Mouse (Mus musculus) cortical plate, adult 2 months (tissue): ENCODE measurements at regions not wholly inside any gene's neighbourhood (a gene's known extent, or its start where the extent isn't known, plus 50 kb on each side); places are given as distances from the start of the nearest gene placed in this dataset.

ENCODE experiments used
- H3K27ac ChIP-seq: fragments of 200-500 bp; 2 replicates; pipeline ENCODE4 v1.5.1; 2012; ENCODE audit warnings: low read length, control low read depth, inconsistent platforms; ENCODE audit not compliant: insufficient read depth
- H3K4me1 ChIP-seq: fragments of 200-500 bp; 2 replicates; pipeline ENCODE4 v1.6.1; 2011; ENCODE audit warnings: low read length; ENCODE audit not compliant: control insufficient read depth, insufficient read depth
- H3K4me3 ChIP-seq: fragments of 200-500 bp; 2 replicates; pipeline ENCODE4 v1.5.1; 2011; ENCODE audit warnings: mild to moderate bottlenecking, low read length, control low read depth; ENCODE audit not compliant: insufficient read depth
- CTCF ChIP-seq: fragments of 200-500 bp; IDR thresholded peaks from 2 replicates; pipeline ENCODE4 v1.5.1; 2011; ENCODE audit warnings: mild to moderate bottlenecking, control low read depth, low read length; ENCODE audit not compliant: insufficient read depth; ENCODE audit errors: extremely low read depth
- POLR2A ChIP-seq: fragments of 200-500 bp; IDR thresholded peaks from 2 replicates; pipeline ENCODE4 v1.6.1; 2011; ENCODE audit warnings: mild to moderate bottlenecking, low read length, control low read depth; ENCODE audit not compliant: insufficient read depth; ENCODE audit errors: extremely low read depth

GRCm38 (mm10) chr2:64860113-64860512 lies 164.7 kb downstream of the Grb14 start:
- TF ChIP-seq POLR2A: no peak
- TF ChIP-seq CTCF: no peak
- H3K4me1 ChIP-seq: no peaks in the 10 kb centered on the region
- no peak overlapping the region for H3K4me3 ChIP-seq
- H3K27ac ChIP-seq: no peak overlapping the region

GRCm38 (mm10) chr2:64853918-64854317 lies 170.9 kb downstream of the Grb14 start:
- Histone ChIP-seq H3K4me1 (no peaks in the 10 kb centered on the region), H3K27ac (no peak overlapping the region), H3K4me3 (no peak overlapping the region)
- TF ChIP-seq CTCF (peak; percentile 87), POLR2A (no peak)

GRCm38 (mm10) chr2:64852913-64853312 lies 171.9 kb downstream of the Grb14 start:
- Histone ChIP-seq H3K4me3 (no peak overlapping the region), H3K27ac (no peak overlapping the region), H3K4me1 (no peaks in the 10 kb centered on the region)
- TF ChIP-seq POLR2A (no peak), CTCF (no peak)

GRCm38 (mm10) chr2:64851096-64851495 lies 173.7 kb downstream of the Grb14 start:
- Histone ChIP-seq H3K4me1 (no peaks in the 10 kb centered on the region), H3K4me3 (no peak overlapping the region), H3K27ac (no peak overlapping the region)
- TF ChIP-seq CTCF: no peak
- TF ChIP-seq POLR2A: no peak

GRCm38 (mm10) chr2:64850656-64851055 lies 174.1 kb downstream of the Grb14 start:
- TF ChIP-seq CTCF (no peak), POLR2A (no peak)
- H3K4me3 ChIP-seq: no peak overlapping the region

GRCm38 (mm10) chr2:64824494-64824893 lies 200.3 kb downstream of the Grb14 start:
- H3K27ac ChIP-seq: no peak overlapping the region
- no peak overlapping the region for H3K4me3 ChIP-seq
- no peak for TF ChIP-seq POLR2A
- no peak for TF ChIP-seq CTCF
- H3K4me1 ChIP-seq: no peaks in the 10 kb centered on the region

More at GRCm38 (mm10) chr2:64850656-64851055, 174.1 kb downstream of the Grb14 start:
- no peak overlapping the region for H3K27ac ChIP-seq
- no peaks in the 10 kb centered on the region for H3K4me1 ChIP-seq

- no peaks in the 10 kb centered on the region for H3K4me1 ChIP-seq
- no peak overlapping the region for H3K27ac ChIP-seq
- H3K4me3 ChIP-seq: no peak overlapping the region
- TF ChIP-seq CTCF: no peak
- TF ChIP-seq POLR2A: no peak
Measured at GRCm38 (mm10) chr2:64823905-64824304, 200.9 kb downstream of the Grb14 start.

- Histone ChIP-seq H3K27ac (no peak overlapping the region), H3K4me3 (no peak overlapping the region), H3K4me1 (no peaks in the 10 kb centered on the region)
- TF ChIP-seq POLR2A (no peak), CTCF (no peak)
Measured at GRCm38 (mm10) chr2:64823074-64823473, 201.7 kb downstream of the Grb14 start.

GRCm38 (mm10) chr2:64818159-64818558 lies 206.6 kb downstream of the Grb14 start:
- Histone ChIP-seq H3K4me3 (no peak overlapping the region), H3K27ac (no peak overlapping the region), H3K4me1 (no peaks in the 10 kb centered on the region)
- TF ChIP-seq CTCF (no peak), POLR2A (no peak)
